Mouse (Mus musculus): ENCODE results near the gene Ldlrad3.

The Ldlrad3 gene

DNA sequence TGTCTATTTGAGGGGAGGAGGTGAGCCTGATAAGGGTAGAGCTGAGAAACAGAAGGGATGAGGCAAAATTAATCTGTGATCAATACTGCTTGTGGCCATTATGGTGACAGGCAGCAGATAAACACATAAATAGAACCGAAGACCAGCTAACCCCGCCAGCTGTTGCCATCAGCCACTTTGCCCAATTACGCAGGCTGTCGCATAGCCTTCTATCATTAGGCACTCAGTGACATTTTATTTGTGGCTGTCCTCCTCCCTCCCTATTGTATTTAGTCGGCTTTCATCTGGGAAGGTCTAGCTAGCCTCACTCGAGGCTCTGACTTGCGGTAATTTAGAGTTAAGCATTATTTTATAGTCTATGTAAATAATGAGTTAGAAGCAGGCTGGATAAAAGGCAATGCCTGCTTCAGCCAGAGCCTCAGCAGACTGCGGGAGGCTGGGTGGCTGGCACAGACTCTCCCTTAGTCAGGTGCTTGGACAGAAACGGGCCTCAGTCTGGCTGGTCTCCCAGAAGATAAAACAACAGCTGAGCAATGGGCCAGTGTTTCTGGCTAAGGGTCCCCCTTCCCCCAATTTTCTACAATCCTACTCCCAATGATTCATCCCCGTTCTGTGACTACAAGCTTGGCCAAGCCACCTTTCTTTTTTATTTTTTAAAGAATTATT is 147.8 kb downstream of the Ldlrad3 start:
- no peak for DNase-seq (ENCODE audit: low spot score)

DNA sequence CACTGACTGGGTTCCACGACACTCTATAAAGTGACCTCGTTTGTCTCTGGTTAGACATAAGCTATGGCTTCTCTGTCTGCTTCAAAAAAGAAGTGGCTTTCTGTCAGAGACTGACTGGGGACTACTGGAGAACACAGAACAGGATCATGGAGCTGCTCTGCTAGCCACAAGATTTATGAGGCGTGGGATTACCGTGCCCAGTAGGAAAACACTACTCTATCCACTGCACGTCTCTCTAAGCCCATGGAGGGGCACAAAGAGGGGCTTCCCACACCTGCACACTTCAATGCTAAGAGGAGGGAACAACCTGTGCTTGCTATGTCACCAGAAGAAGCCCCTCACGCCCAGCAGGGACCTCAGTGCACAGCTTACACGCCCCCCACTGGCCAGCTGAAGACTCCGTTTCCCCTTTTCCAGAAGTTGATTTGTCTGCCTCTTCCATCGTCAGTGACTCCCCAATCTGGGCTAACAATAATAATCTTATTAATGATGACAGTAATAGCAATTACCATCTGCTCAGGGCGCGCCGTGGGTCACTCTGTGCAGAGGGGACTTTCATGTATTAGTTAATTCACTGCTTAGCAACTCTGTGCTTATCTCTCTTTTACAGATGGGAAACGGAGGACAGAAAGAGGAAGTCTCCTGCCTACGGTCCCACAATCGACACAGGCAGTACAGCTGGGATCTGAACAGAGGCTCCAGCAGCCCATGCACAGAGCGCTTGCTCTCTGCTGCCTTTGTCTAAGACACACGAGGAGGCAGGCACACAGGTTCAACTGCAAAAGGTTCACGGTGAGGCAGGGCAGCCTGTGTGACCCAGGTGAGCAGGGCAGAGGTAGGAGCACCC is 149.3 kb downstream of the Ldlrad3 start:
- no peak for DNase-seq (ENCODE audit: low spot score)

DNA sequence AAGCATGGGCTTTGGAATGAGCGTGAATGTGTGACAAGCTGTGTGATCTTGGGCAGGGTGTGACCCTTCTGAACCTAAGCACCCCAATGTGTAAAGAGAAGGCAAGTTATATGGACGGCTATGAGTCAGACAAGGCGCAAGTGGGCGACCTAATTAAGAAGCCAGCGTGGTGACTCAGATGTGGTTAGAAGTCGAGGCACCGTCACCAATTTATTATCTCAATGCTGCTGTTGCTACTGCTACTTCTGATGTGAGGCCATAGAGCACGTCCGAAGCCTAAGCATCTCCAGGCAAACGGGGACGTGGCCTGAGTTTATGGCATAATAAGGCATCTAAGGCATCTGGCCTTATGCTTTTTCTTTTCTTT is 151.7 kb downstream of the Ldlrad3 start:
- no peak for DNase-seq (ENCODE audit: low spot score)

DNA sequence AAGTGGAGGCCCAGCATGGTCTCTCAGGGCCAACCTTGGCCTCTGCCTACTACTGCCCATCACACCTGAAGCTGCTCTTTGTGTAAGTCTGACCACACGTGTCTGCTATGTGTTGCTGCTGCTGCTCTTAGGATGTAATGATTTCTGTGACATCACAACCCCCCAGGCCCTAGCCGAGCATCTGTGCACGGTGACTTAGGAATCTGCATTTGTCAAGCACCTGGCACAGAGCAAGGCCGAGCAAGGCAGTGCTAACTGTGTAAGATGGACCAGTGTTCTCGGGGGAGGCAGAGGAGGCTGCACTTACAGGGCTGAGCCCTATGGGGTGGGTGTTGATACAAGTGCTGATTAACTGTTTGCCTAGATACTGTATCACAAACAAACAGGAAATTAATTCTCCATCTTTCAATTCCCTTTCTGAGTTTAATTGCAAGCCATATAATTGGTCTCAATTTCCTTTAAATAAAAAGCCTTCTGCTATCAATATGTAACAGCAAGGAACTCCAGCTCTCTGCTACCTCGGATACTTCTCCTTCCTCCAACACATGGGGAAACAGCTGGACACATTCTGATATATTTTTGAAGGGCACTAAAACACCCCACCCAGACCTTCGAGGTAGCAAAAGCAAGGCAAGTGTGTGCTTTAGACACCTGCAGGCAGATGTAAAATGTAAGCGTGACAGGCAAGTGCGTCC is 152.2 kb downstream of the Ldlrad3 start:
- DNase-seq (ENCODE audit: low spot score) = no peak

DNA sequence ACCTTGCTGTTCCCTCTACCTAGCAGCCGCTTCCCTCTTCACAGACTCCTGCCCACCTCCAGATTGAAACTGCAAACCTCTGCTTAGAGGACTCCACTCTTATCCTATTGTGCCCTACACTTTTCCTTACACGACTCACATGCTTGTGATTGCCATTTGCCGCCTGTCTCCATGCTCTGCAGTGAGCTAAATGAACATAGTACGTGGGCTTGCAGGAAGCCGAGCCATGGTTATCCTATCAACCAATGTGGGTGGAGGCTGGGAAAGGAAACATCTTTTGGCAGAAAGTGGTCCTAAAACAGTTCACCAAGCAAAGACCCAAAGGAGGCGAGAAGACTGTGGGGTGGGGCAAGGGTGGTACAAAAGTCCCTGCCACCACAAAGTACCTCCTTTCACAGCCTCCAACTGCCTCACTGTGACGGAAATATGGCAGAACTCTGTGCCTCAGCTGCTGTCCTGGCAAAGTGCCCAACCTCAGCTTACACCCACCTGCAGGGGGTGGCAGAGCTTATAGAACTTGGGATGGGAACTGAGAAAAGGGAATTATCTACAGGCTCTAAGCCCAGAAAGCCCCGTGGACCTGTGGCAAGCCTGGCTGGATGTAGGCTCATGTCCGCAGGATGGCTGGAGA is 153.4 kb downstream of the Ldlrad3 start:
- no peak for DNase-seq (ENCODE audit: low spot score)

DNA sequence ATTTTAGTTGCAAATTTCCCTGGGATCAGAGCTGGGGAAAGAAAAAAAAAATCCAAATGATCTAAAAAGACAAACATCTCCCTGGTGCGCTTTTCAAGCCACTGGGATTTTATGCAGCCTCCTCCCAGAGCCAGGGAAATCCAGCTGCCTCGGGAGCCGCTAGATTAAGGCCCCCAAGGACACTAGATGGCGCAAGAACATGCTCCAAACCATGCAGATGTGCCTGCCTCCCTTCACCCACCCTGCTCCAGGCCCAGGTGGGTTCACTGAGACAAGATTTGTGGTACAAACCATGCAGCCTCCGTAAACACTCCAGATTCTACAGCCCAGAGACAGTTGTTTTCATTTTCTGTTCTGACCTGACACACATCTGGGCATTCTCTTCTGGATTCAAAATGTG is 155.5 kb downstream of the Ldlrad3 start:
- DNase-seq (ENCODE audit: low spot score) = no peak

DNA sequence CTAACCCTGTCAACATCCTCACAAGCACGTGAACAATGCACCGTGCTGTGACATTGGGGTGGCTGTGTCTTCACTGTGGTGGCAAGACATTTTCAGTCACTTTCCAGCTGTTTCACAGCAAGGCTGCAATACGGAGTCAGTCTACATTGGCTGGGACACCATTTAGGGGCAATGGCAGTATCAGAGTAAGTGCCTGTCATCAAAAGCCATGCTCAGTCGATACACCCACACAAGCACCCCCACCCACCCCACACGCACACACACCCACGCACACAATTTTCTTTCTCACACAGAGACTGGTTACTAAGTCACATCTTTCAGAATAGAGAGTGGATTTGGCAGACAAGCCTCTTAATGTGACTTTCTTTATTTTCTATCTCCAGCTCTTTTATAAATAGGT is 156.0 kb downstream of the Ldlrad3 start:
- no peak for DNase-seq (ENCODE audit: low spot score)

DNA sequence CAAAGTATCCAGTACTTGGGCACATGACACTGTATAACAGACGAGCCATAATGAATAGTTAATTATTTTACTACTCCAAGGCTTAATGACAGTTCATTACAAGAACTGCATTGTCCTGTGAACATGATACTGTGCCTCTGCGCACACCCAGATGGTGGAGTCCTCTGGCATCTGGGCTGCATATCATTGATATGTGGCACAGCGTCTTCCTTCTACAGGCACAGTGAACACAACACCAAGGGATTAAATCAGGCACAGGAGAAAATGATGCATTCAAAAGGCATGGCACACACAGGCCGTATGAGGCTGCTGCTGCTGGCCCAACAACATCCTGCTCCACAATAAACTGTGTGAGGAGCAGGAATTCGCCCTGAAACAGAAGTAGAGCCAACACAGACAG is 156.5 kb downstream of the Ldlrad3 start:
- DNase-seq (ENCODE audit: low spot score) = no peak

DNA sequence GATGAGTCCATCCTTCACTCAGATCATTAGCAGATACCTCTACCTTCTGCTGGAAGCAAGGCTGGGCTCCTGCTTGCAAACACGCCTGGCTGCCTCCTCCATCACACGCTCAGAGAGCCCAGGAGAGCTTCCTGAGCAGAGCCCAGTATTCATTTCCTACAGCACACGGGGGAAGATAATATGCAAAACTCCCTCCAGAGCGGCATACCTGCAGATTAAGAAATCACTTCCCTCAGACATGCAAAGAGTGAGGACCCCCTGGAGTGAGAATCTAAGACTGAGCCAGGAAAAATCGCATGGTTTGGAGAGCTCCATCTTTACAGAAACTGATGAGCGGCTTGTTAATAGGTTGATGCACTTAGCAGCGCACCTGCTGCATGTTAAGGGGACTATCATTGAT is 158.9 kb downstream of the Ldlrad3 start:
- no peak for DNase-seq (ENCODE audit: low spot score)

DNA sequence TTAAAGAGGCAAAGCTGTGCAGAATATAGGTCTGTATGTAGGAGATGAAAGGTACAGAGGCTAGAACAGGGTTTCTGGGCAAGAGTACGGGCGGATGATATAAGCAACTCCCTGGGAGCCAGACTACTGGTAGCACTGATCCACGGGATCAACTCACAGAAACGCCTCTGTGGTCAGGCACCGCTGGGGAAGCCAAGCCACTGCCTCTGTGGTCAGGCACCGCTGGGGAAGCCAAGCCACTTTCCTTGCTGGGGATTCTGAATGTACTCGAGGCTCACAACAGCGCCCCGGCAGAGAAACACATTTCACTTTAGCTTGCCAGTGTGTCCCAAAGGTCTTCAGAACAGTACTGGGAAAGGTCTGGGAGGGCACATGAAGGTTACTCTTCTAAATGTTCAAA is 160.0 kb downstream of the Ldlrad3 start:
- DNase-seq (ENCODE audit: low spot score) = no peak

DNA sequence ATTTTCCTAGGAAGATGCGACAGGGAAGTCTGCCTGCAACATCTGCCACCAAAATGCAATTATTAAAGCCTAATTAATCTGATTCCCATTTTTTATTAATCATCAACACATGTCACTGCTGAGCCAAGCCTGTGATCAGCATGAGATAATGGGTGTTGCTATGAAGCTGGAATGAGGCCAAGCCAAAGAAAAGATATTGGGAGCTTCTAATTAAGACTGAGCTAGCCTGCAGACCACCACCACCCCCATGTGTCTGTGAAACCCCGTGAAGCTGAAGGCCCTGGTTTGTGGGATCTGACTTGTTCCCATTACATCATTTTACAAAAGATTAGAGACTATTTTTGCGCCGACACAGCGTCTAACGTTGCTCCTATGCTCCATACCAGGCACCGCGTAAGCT is 161.7 kb downstream of the Ldlrad3 start:
- no peak for DNase-seq (ENCODE audit: low spot score)

- no peak for DNase-seq (ENCODE audit: low spot score)
Measured at GRCm38 (mm10) chr2:102021371-102022084, 164.7 kb downstream of the Ldlrad3 start.

GRCm38 (mm10) chr2:102020546-102020945 is 165.6 kb downstream of the Ldlrad3 start:
- DNase-seq (ENCODE audit: low spot score) = no peak

DNA sequence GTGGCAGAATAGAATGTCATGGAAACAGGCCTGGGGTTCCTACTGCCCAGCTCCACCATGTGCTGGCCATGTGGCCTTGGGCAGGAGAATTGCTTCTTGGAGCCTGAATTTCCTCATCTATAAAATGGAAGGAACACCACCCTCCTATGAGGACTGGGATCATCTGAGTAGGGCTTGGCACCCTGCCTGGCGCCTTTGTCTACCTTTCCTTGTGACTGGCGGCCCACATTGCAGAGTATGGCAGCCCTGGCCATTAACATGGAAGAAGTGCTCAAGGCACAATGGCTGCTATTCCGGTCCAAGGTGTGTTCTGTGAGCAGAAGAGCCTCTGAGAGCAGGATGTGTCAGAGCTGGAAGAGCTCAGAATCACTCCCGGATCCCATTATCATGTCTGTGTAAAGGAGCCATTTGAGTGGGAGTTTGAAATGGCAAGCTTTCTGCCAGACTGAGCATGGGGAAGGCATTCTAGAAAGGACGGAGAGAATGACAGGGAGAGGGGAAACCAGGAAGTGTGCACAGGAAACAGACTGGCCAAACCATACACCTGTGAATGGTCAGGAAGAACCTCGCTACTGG is 171.6 kb downstream of the Ldlrad3 start:
- DNase-seq (ENCODE audit: low spot score) = no peak

- DNase-seq (ENCODE audit: low spot score) = no peak
Measured at GRCm38 (mm10) chr2:102011311-102011975, 174.7 kb downstream of the Ldlrad3 start.

- DNase-seq (ENCODE audit: low spot score) = no peak
Measured at GRCm38 (mm10) chr2:102009766-102010265, 176.4 kb downstream of the Ldlrad3 start.

DNA sequence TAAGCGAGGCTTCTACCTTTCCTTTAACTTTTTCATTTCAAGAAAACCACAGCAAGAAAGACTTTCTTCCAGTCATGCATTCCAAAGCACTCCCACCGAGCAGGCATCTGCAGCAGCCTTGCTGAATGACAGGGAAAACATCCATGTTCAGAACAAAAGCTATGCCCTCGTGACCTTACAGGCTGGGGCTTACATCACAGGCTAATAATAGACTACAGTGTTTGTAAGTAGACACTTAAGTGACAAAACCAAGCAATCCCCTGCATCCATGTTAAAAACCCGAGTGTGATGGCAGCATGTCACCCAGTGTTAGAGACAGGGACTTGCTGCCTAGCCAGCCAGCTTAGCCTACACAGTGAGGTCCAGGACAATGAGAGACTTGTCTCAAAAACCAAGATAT is 180.0 kb downstream of the Ldlrad3 start:
- DNase-seq (ENCODE audit: low spot score) = no peak

GRCm38 (mm10) chr2:102005377-102006007 is 180.7 kb downstream of the Ldlrad3 start:
- DNase-seq (ENCODE audit: low spot score) = no peak

DNA sequence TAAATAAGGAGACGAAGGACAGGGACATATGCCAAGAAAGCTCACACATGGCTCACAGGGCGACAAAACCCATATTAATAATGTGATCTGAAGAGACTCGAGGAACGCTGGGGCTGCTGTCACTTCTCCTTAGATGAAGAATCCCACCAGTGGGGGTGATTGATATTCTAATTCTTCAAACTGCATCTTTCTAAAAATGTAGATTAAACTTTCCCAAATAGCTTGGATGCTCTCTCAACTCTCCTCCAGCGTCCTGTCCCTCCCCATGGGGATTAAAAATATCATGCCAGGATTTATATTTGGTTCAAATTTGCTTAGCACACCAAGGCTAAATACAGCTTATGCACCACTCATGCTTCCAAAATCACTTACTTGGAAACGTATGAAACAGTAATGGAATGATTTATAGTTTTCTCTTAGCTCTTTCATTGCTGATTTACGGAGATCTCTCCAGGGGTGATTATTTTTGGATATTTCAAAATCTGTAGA is 182.4 kb downstream of the Ldlrad3 start:
- DNase-seq (ENCODE audit: low spot score) = no peak
